Mouse (Mus musculus) stomach, embryonic 14.5 days (tissue): Measurements from ENCODE around the gene Gca. TPM values are rescaled to one million over a fixed set of nuclear protein-coding genes. Genes with fewer than 3 reads are reported as not detected.

Experiments used
- ATAC-seq: fragments of 200-750 bp; cut with Nextera tagmentation; 2 replicates; pipeline ENCODE4 v1.8.0; 2017; ENCODE audit warnings: low read depth, moderate TSS enrichment; ENCODE audit not compliant: insufficient number of reproducible peaks, insufficient read depth, low FRiP score
- H3K27ac ChIP-seq: fragments of 300-500 bp; sonication (generic); 2 replicates; pipeline ENCODE4 v1.5.1; 2014; ENCODE audit warnings: mild to moderate bottlenecking, low read length, moderate library complexity, mixed read lengths
- H3K27me3 ChIP-seq: fragments of 300-500 bp; sonication (generic); 2 replicates; pipeline ENCODE4 v1.6.1; 2014; ENCODE audit warnings: low read length, control low read depth, mixed read lengths; ENCODE audit not compliant: control insufficient read depth, insufficient read depth
- H3K36me3 ChIP-seq: fragments of 300-500 bp; sonication (generic); 2 replicates; pipeline ENCODE4 v1.6.1; 2014; ENCODE audit warnings: mild to moderate bottlenecking, control low read depth, low read length, moderate library complexity, mixed read lengths; ENCODE audit not compliant: control insufficient read depth, insufficient read depth
- H3K4me1 ChIP-seq: fragments of 300-500 bp; sonication (generic); 2 replicates; pipeline ENCODE4 v1.6.1; 2014; ENCODE audit warnings: low read length, control low read depth, mixed read lengths; ENCODE audit not compliant: control insufficient read depth, insufficient read depth
- H3K4me2 ChIP-seq: fragments of 300-500 bp; sonication (generic); replicated peaks from 2 replicates; pipeline ENCODE4 v1.6.1; 2014; ENCODE audit warnings: low read depth, low read length, control low read depth
- H3K4me3 ChIP-seq: fragments of 300-500 bp; sonication (generic); 2 replicates; pipeline ENCODE4 v1.5.1; 2014; ENCODE audit warnings: low read depth, low read length, control low read depth
- H3K9ac ChIP-seq: fragments of 300-500 bp; sonication (generic); replicated peaks from 2 replicates; pipeline ENCODE4 v1.6.1; 2014; ENCODE audit warnings: low read depth, mild to moderate bottlenecking, control low read depth, low read length, moderate library complexity, mixed read lengths
- H3K9me3 ChIP-seq: fragments of 300-500 bp; sonication (generic); 2 replicates; pipeline ENCODE4 v1.6.1; 2016; ENCODE audit warnings: low read depth, low read length, control low read depth; ENCODE audit not compliant: control insufficient read depth
- WGBS: fragments of 180-500 bp; shearing (Covaris S2); extraction: QIAGEN DNeasy Blood & Tissue Kit; methylation state at CpG from one replicate; pipeline ENCODE4 v1.1.7; 2014; 5-methylcytosine and 5-hydroxymethylcytosine counted together
- polyA plus RNA-seq: library from polyadenylated mRNA; unstranded; fragments of >200 nt; fragmentation: Nextera tagmentation; extraction: Ambion mirVana; gene quantifications from 2 replicates; pipeline ENCODE4 v1.2.1, GENCODE M21; 2014

Gene Gca
- polyA plus RNA-seq: 5.9 and 7.2 TPM in 2 replicates

GRCm38 (mm10) chr2:62664135-62664670, at the start of gene Gca:
Gene Gca (plus strand): TSS chr2:62664285.
- no peaks in the 10 kb centered on the region for H3K27me3 ChIP-seq
- H3K4me3 ChIP-seq: peak within 1 kb of the TSS; percentile 56
- H3K4me2 ChIP-seq: peak within 1 kb of the TSS; percentile 89
- no peaks in the 10 kb centered on the region for H3K4me1 ChIP-seq
- under 1% methylated on average over 43 of the region's 43 CpGs for WGBS
- ATAC-seq: peak; percentile 95
- H3K27ac ChIP-seq: no peak within 1 kb of the TSS
- H3K9ac ChIP-seq: 0 out of 2 replicates have a peak within 1 kb of the TSS, but pooled peaks have one; percentile 36
- H3K36me3 ChIP-seq: no peaks in the 10 kb centered on the region
- no peaks in the 10 kb centered on the region for H3K9me3 ChIP-seq

GRCm38 (mm10) chr2:62618934-62619341, 45.1 kb upstream of the Gca start:
- Histone ChIP-seq H3K9ac (no peak overlapping the region), H3K27me3 (no peaks in the 10 kb centered on the region), H3K36me3 (no peaks in the 10 kb centered on the region), H3K9me3 (no peaks in the 10 kb centered on the region), H3K27ac (no peak overlapping the region), H3K4me1 (no peaks in the 10 kb centered on the region), H3K4me2 (no peak overlapping the region), H3K4me3 (no peak overlapping the region)
- peak; percentile 84; the same call in 1 of the 2 replicates for ATAC-seq
- WGBS: 59% methylated on average over 7 of the region's 7 CpGs

GRCm38 (mm10) chr2:62619679-62620078, 44.4 kb upstream of the Gca start:
- peak; percentile 65; the same call in 1 of the 2 replicates for ATAC-seq
- H3K27me3 ChIP-seq: no peaks in the 10 kb centered on the region

GRCm38 (mm10) chr2:62623024-62623441, 41.1 kb upstream of the Gca start:
- Histone ChIP-seq H3K36me3 (no peaks in the 10 kb centered on the region), H3K4me3 (no peak overlapping the region), H3K4me1 (no peaks in the 10 kb centered on the region), H3K27me3 (no peaks in the 10 kb centered on the region), H3K9me3 (no peaks in the 10 kb centered on the region), H3K27ac (no peak overlapping the region), H3K9ac (no peak overlapping the region), H3K4me2 (0 out of 2 replicates have a peak overlapping the region, but pooled peaks have one; percentile 7)
- WGBS: 42% methylated on average over 8 of the region's 8 CpGs
- ATAC-seq: no peak

More at GRCm38 (mm10) chr2:62619679-62620078, 44.4 kb upstream of the Gca start:
- Histone ChIP-seq H3K4me3 (no peak overlapping the region), H3K9me3 (no peaks in the 10 kb centered on the region), H3K36me3 (no peaks in the 10 kb centered on the region), H3K4me2 (no peak overlapping the region), H3K27ac (no peak overlapping the region), H3K4me1 (no peaks in the 10 kb centered on the region), H3K9ac (no peak overlapping the region)
- 58% methylated on average over 2 of the region's 2 CpGs for WGBS

- no peak overlapping the region for H3K4me3 ChIP-seq
- H3K9me3 ChIP-seq: no peaks in the 10 kb centered on the region
- H3K36me3 ChIP-seq: no peaks in the 10 kb centered on the region
- no peaks in the 10 kb centered on the region for H3K4me1 ChIP-seq
- no peak overlapping the region for H3K4me2 ChIP-seq
- H3K27me3 ChIP-seq: no peaks in the 10 kb centered on the region
- no peak for ATAC-seq
- 4% methylated on average over 5 of the region's 5 CpGs for WGBS
- H3K27ac ChIP-seq: no peak overlapping the region
- H3K9ac ChIP-seq: no peak overlapping the region
Measured at GRCm38 (mm10) chr2:62627728-62628127, 36.4 kb upstream of the Gca start.

GRCm38 (mm10) chr2:62628356-62628755, 35.7 kb upstream of the Gca start:
- H3K27ac ChIP-seq: no peak overlapping the region
- H3K4me2 ChIP-seq: no peak overlapping the region
- no peak for ATAC-seq
- H3K36me3 ChIP-seq: no peaks in the 10 kb centered on the region
- no peaks in the 10 kb centered on the region for H3K9me3 ChIP-seq
- no peaks in the 10 kb centered on the region for H3K4me1 ChIP-seq
- no peak overlapping the region for H3K4me3 ChIP-seq
- WGBS: 70% methylated on average over 5 of the region's 5 CpGs
- H3K9ac ChIP-seq: no peak overlapping the region
- H3K27me3 ChIP-seq: no peaks in the 10 kb centered on the region

- Histone ChIP-seq H3K4me3 (no peak overlapping the region), H3K9me3 (no peaks in the 10 kb centered on the region), H3K9ac (no peak overlapping the region), H3K4me1 (no peaks in the 10 kb centered on the region), H3K4me2 (no peak overlapping the region), H3K36me3 (no peaks in the 10 kb centered on the region), H3K27ac (no peak overlapping the region), H3K27me3 (no peaks in the 10 kb centered on the region)
- WGBS: 15% methylated on average over 6 of the region's 6 CpGs
- no peak for ATAC-seq
Measured at GRCm38 (mm10) chr2:62630446-62630845, 33.6 kb upstream of the Gca start.

- H3K9ac ChIP-seq: no peak overlapping the region
- whole genome bisulfite sequencing: 83% methylated on average over 2 of the region's 2 CpGs
- no peaks in the 10 kb centered on the region for H3K4me1 ChIP-seq
- ATAC-seq: no peak
- H3K27ac ChIP-seq: no peak overlapping the region
- H3K27me3 ChIP-seq: no peaks in the 10 kb centered on the region
- no peak overlapping the region for H3K4me2 ChIP-seq
- H3K36me3 ChIP-seq: no peaks in the 10 kb centered on the region
- H3K9me3 ChIP-seq: no peaks in the 10 kb centered on the region
- no peak overlapping the region for H3K4me3 ChIP-seq
Measured at GRCm38 (mm10) chr2:62639869-62640268, 24.2 kb upstream of the Gca start.
